33 mouse cellular contexts compared by ENCODE assay signal in genomic region chr14:79281894-79282553, GRCm38 (mm10). TPM values are rescaled to one million over a fixed set of nuclear protein-coding genes. Genes with fewer than 3 reads are reported as not detected.
A peak's percentile ranks its signal among the peaks of the same experiment; 100 is the strongest.
DNase-seq lines count a peak whose midpoint lies in the region; ATAC-seq lines count a peak whose summit lies in the region.
"Had no signal": no experiment of that assay in that cellular context is flagged by ENCODE, and none has a peak within 500 bp of the region (broad histone marks: within the 10 kb centered on the region; RNA-seq: fewer than 3 reads in every experiment).

No protein-coding gene starts in this region.

- no peak overlapping the region for H3K9ac ChIP-seq in liver, embryonic 11.5 days (ENCODE audit: low read depth, low read length)
- H3K9ac ChIP-seq in hindbrain, embryonic 13.5 days = no peak overlapping the region
- H3K9ac ChIP-seq: embryonic facial prominence, embryonic 13.5 days; forebrain, embryonic 12.5 days; hindbrain, embryonic 12.5 days; limb, embryonic 15.5 days; midbrain, embryonic 15.5 days; neural tube, embryonic 13.5 days; stomach, embryonic 15.5 days had no signal

- 66% methylated on average over 9 of the region's 9 CpGs for WGBS in liver, embryonic 11.5 days
- 90% methylated on average over 9 of the region's 9 CpGs for WGBS in hindbrain, embryonic 13.5 days

- no peaks in the 10 kb centered on the region for H3K27me3 ChIP-seq in liver, embryonic 11.5 days (replicated peaks; ENCODE audit: control insufficient read depth, insufficient read depth, low read length)
- no peaks in the 10 kb centered on the region for H3K27me3 ChIP-seq in hindbrain, embryonic 13.5 days
- H3K27me3 ChIP-seq: embryonic facial prominence, embryonic 13.5 days; hindbrain, embryonic 12.5 days; limb, embryonic 15.5 days; megakaryocyte, embryonic 14.5 days; midbrain, embryonic 15.5 days; neural tube, embryonic 13.5 days; stomach, embryonic 15.5 days had no signal

- peak overlapping the region; percentile 48 for H3K27ac ChIP-seq in brown adipose tissue, adult 24 weeks (replicated peaks; ENCODE audit: low read depth, low read length)
- no peak overlapping the region for H3K27ac ChIP-seq in liver, embryonic 11.5 days (ENCODE audit: low read depth, low read length)
- no peak overlapping the region for H3K27ac ChIP-seq in hindbrain, embryonic 13.5 days
- H3K27ac ChIP-seq: embryonic facial prominence, embryonic 13.5 days; forebrain, embryonic 12.5 days; hindbrain, embryonic 12.5 days; left cerebral cortex, adult 2 months; limb, embryonic 15.5 days; midbrain, embryonic 15.5 days; neural tube, embryonic 13.5 days; stomach, embryonic 15.5 days had no signal

- no peak for DNase-seq in liver, embryonic 11.5 days (ENCODE audit: low spot score)
- peak; percentile 73 to 83 for DNase-seq in lung, adult 18-20 months
- DNase-seq in lung, postnatal 14 days = peak; percentile 46
- no peak for DNase-seq in gastrocnemius, postnatal 14 days
- no peak for DNase-seq in layer of hippocampus, adult 11-12 months (ENCODE audit: low spot score)
- DNase-seq: adrenal gland, adult 2 months; cerebellum, adult 18-20 months; cerebellum, postnatal 25 days; gastrocnemius, postnatal 10 days; heart, adult 11 months; kidney, adult 18-20 months; kidney, postnatal 4 days; left cerebral cortex, postnatal 4 days; right cerebral cortex, postnatal 4 days had no signal

- H3K4me3 ChIP-seq in brown adipose tissue, adult 24 weeks (ENCODE audit: insufficient read depth, low read depth, low read length) = no peak overlapping the region
- no peak overlapping the region for H3K4me3 ChIP-seq in liver, embryonic 11.5 days (ENCODE audit: low read depth, low read length)
- no peak overlapping the region for H3K4me3 ChIP-seq in hindbrain, embryonic 13.5 days
- H3K4me3 ChIP-seq: embryonic facial prominence, embryonic 13.5 days; erythroblast, embryonic 14.5 days; forebrain, embryonic 12.5 days; hindbrain, embryonic 12.5 days; left cerebral cortex, adult 2 months; limb, embryonic 15.5 days; megakaryocyte, embryonic 14.5 days; midbrain, embryonic 15.5 days; neural tube, embryonic 13.5 days; stomach, embryonic 15.5 days had no signal

- H3K4me2 ChIP-seq in liver, embryonic 11.5 days = no peak overlapping the region
- no peak overlapping the region for H3K4me2 ChIP-seq in hindbrain, embryonic 13.5 days
- H3K4me2 ChIP-seq: embryonic facial prominence, embryonic 13.5 days; forebrain, embryonic 12.5 days; hindbrain, embryonic 12.5 days; limb, embryonic 15.5 days; midbrain, embryonic 15.5 days; neural tube, embryonic 13.5 days; stomach, embryonic 15.5 days had no signal

- intact Hi-C loops in gastrocnemius, postnatal 14 days (cut with DNase I; ENCODE audit: low total_unique reads) = no loop called here

- H3K36me3 ChIP-seq in liver, embryonic 11.5 days (ENCODE audit: control insufficient read depth, insufficient read depth, low read length) = no peaks in the 10 kb centered on the region
- H3K36me3 ChIP-seq in hindbrain, embryonic 13.5 days = no peaks in the 10 kb centered on the region
- H3K36me3 ChIP-seq: embryonic facial prominence, embryonic 13.5 days; forebrain, embryonic 12.5 days; hindbrain, embryonic 12.5 days; limb, embryonic 15.5 days; midbrain, embryonic 15.5 days; neural tube, embryonic 13.5 days; stomach, embryonic 15.5 days had no signal

- H3K4me1 ChIP-seq in brown adipose tissue, adult 24 weeks (ENCODE audit: control insufficient read depth, insufficient read depth, insufficient read length, low read length) = peaks cover 25% of the 10 kb centered on the region
- peaks cover 10% of the 10 kb centered on the region for H3K4me1 ChIP-seq in liver, embryonic 11.5 days (replicated peaks; ENCODE audit: control insufficient read depth, insufficient read depth, low read length)
- 0 out of 2 replicates have a peak, but pooled peaks cover 7% of the 10 kb centered on the region for H3K4me1 ChIP-seq in hindbrain, embryonic 13.5 days (replicated peaks)
- H3K4me1 ChIP-seq: neural tube, embryonic 13.5 days; stomach, embryonic 15.5 days had no signal

- no peaks in the 10 kb centered on the region for H3K9me3 ChIP-seq in liver, embryonic 11.5 days (ENCODE audit: control insufficient read depth, low read length)
- H3K9me3 ChIP-seq in hindbrain, embryonic 13.5 days = no peaks in the 10 kb centered on the region; the same call in 1 of the 2 replicates
- H3K9me3 ChIP-seq: embryonic facial prominence, embryonic 13.5 days; forebrain, embryonic 12.5 days; hindbrain, embryonic 12.5 days; limb, embryonic 15.5 days; midbrain, embryonic 15.5 days; neural tube, embryonic 13.5 days; stomach, embryonic 15.5 days had no signal

- peak; percentile 73 for ATAC-seq in liver, embryonic 11.5 days (replicated peaks; ENCODE audit: low FRiP score)
- ATAC-seq in hindbrain, embryonic 13.5 days (ENCODE audit: low FRiP score) = no peak
- no peak for ATAC-seq in inflammation-experienced regulatory T-cells, adult 6 months
- ATAC-seq: midbrain, embryonic 15.5 days had no signal

RNA-seq across cellular contexts. Expression of gene Rgcc, which starts 19.4 kb away (rescaled TPM):
- polyA plus RNA-seq in brown adipose tissue, adult 24 weeks (2012; ENCODE audit: insufficient read depth, insufficient read length, missing spikeins) = 325 and 446 TPM in 2 replicates
- polyA plus RNA-seq in liver, embryonic 11.5 days (2014; fragmentation: Nextera tagmentation; extraction: Ambion mirVana) = 233 and 245 TPM in 2 replicates
- total RNA-seq in gastrocnemius, postnatal 14 days (2021) = 10 to 100 TPM; 27.2 to 39.9 TPM
- polyA plus RNA-seq in hindbrain, embryonic 13.5 days (2015; fragmentation: Nextera tagmentation; extraction: Ambion mirVana) = 29.4 and 38.8 TPM in 2 replicates
- 10 to 100 TPM; 31.1 to 35.0 (median 32.7) TPM for polyA plus RNA-seq in inflammation-experienced regulatory T-cells, adult 6 months (2017; shearing (Covaris generic))

RNA-seq across cellular contexts. Expression of gene Zfp957, which starts 34.9 kb away (rescaled TPM):
- polyA plus RNA-seq in brown adipose tissue, adult 24 weeks (2012; ENCODE audit: insufficient read depth, insufficient read length, missing spikeins) = not detected in 2 replicates
- polyA plus RNA-seq in liver, embryonic 11.5 days (2014; fragmentation: Nextera tagmentation; extraction: Ambion mirVana) = not detected in 2 replicates
- not detected for total RNA-seq in gastrocnemius, postnatal 14 days (2021)
- polyA plus RNA-seq in hindbrain, embryonic 13.5 days (2015; fragmentation: Nextera tagmentation; extraction: Ambion mirVana) = not detected in 2 replicates
- polyA plus RNA-seq in inflammation-experienced regulatory T-cells, adult 6 months (2017; shearing (Covaris generic)) = under 1 TPM in 1 of 3 experiments, not detected in 2; 0.31 TPM
- total RNA-seq: adrenal gland, adult 2 months; gastrocnemius, postnatal 10 days; heart, postnatal 25 days; layer of hippocampus, postnatal 10 days; left cerebral cortex, adult 2 months; left cerebral cortex, postnatal 4 days; MEL had no signal
- polyA plus RNA-seq: adrenal gland, adult 2 months; C2C12; embryonic facial prominence, embryonic 13.5 days; erythroblast, embryonic 14.5 days; forebrain, embryonic 12.5 days; heart, embryonic 14.5 days; kidney, embryonic 16.5 days; limb, embryonic 15.5 days; neural tube, embryonic 13.5 days; stomach, embryonic 15.5 days had no signal

Comparison
In these comparisons a context has a peak if more than half of its experiments do, and no peak if none do; other contexts are left out.
1. DNase-seq: peak in lung, adult 18-20 months (2 of 2) and lung, postnatal 14 days (single experiment); none in liver, embryonic 11.5 days (single experiment), gastrocnemius, postnatal 14 days (single experiment) and layer of hippocampus, adult 11-12 months (single experiment).